Mouse (Mus musculus) liver, adult 2 months (tissue): ENCODE results near the gene Shank2. TPM values are rescaled to one million over a fixed set of nuclear protein-coding genes. Genes with fewer than 3 reads are reported as not detected.

Experiments used
- DNase-seq: peaks from one replicate; pipeline ENCODE4 v3.0.0-alpha.2; 2011; ENCODE audit warnings: low read depth, low spot score; ENCODE audit errors: extremely low read depth
- H3K27ac ChIP-seq: fragments of 200-500 bp; replicated peaks from 2 replicates; pipeline ENCODE4 v1.5.1; 2012; ENCODE audit warnings: low read depth, mild to moderate bottlenecking, control low read depth, inconsistent platforms, low read length; ENCODE audit not compliant: insufficient read depth
- H3K27me3 ChIP-seq: fragments of 200-500 bp; 2 replicates; pipeline ENCODE4 v1.6.1; 2012; ENCODE audit warnings: mild to moderate bottlenecking, moderate library complexity, low read length, inconsistent platforms; ENCODE audit not compliant: control insufficient read depth, insufficient read depth
- H3K36me3 ChIP-seq: fragments of 200-500 bp; 2 replicates; pipeline ENCODE4 v1.6.1; 2012; ENCODE audit warnings: low read length, inconsistent platforms; ENCODE audit not compliant: control insufficient read depth, insufficient read depth
- H3K4me1 ChIP-seq: fragments of 200-500 bp; 2 replicates; pipeline ENCODE4 v1.6.1; 2011; ENCODE audit warnings: low read length; ENCODE audit not compliant: control insufficient read depth, insufficient read depth
- H3K4me3 ChIP-seq: fragments of 200-500 bp; 2 replicates; pipeline ENCODE4 v1.5.1; 2011; ENCODE audit warnings: low read depth, mild to moderate bottlenecking, control low read depth, low read length, moderate library complexity; ENCODE audit not compliant: insufficient read depth
- H3K79me2 ChIP-seq: fragments of 200-500 bp; 2 replicates; pipeline ENCODE4 v1.6.1; 2012; ENCODE audit warnings: inconsistent platforms, mild to moderate bottlenecking, low read length, moderate library complexity; ENCODE audit not compliant: control insufficient read depth, insufficient read depth
- H3K9ac ChIP-seq: fragments of 200-500 bp; 2 replicates; pipeline ENCODE4 v1.6.1; 2012; ENCODE audit warnings: low read depth, mild to moderate bottlenecking, control low read depth, inconsistent platforms, low read length
- CTCF ChIP-seq: fragments of 200-500 bp; IDR thresholded peaks from 2 replicates; pipeline ENCODE4 v1.5.1; 2011; ENCODE audit warnings: low read depth, low read length, control low read depth
- POLR2A ChIP-seq: fragments of 200-500 bp; IDR thresholded peaks from 2 replicates; pipeline ENCODE4 v1.6.1; 2011; ENCODE audit warnings: low read length, control low read depth; ENCODE audit not compliant: insufficient read depth; ENCODE audit errors: extremely low read depth
- WGBS: fragments of 180-500 bp; shearing (Covaris S2); methylation state at CpG from one replicate; pipeline ENCODE4 v1.1.7; 2018; 5-methylcytosine and 5-hydroxymethylcytosine counted together
- polyA plus RNA-seq: library from polyadenylated mRNA; depleted of rRNA; stranded (reverse); fragments of >200 nt; gene quantifications from 2 replicates; pipeline ENCODE4 v1.2.3, GENCODE M21; 2012
- total RNA-seq: library from RNA; depleted of rRNA; stranded (reverse); fragments of >200 nt; gene quantifications from 2 replicates; pipeline ENCODE4 v1.2.3, GENCODE M21; 2014

Gene Shank2
- total and polyA plus RNA-seq, 2 experiments, result 4.1 to 6.6 TPM

- no peaks in the 10 kb centered on the region for H3K79me2 ChIP-seq
- no peak overlapping the region for H3K9ac ChIP-seq
- TF ChIP-seq POLR2A (no peak), CTCF (peak; percentile 76)
- H3K4me3 ChIP-seq, result no peak overlapping the region
- H3K27ac ChIP-seq, result no peak overlapping the region
- peak; percentile 26 for DNase-seq
- no peaks in the 10 kb centered on the region for H3K27me3 ChIP-seq
- H3K36me3 ChIP-seq, result peaks cover 3% of the 10 kb centered on the region; the same call in 1 of the 2 replicates
- no peaks in the 10 kb centered on the region for H3K4me1 ChIP-seq
- WGBS, result 52% methylated on average over 3 of the region's 3 CpGs
Observed at GRCm38 (mm10) chr7:144074718-144075117, 73.0 kb downstream of the Shank2 start.

- H3K36me3 ChIP-seq, result no peaks in the 10 kb centered on the region; the same call in 1 of the 2 replicates
- no peaks in the 10 kb centered on the region for H3K27me3 ChIP-seq
- no peak overlapping the region for H3K4me3 ChIP-seq
- no peaks in the 10 kb centered on the region for H3K79me2 ChIP-seq
- TF ChIP-seq CTCF, result peak; percentile 42
- TF ChIP-seq POLR2A, result no peak
- H3K4me1 ChIP-seq, result no peaks in the 10 kb centered on the region
- DNase-seq, result peak; percentile 31
- no peak overlapping the region for H3K9ac ChIP-seq
- no peak overlapping the region for H3K27ac ChIP-seq
- 92% methylated on average over 1 of the region's 1 CpGs for WGBS
Observed at GRCm38 (mm10) chr7:144078661-144079060, 76.9 kb downstream of the Shank2 start.

- Histone ChIP-seq H3K27ac (no peak overlapping the region), H3K27me3 (no peaks in the 10 kb centered on the region), H3K4me1 (no peaks in the 10 kb centered on the region), H3K4me3 (no peak overlapping the region), H3K9ac (no peak overlapping the region), H3K79me2 (no peaks in the 10 kb centered on the region), H3K36me3 (no peaks in the 10 kb centered on the region; the same call in 1 of the 2 replicates)
- 100% methylated on average over 1 of the region's 1 CpGs for WGBS
- no peak for TF ChIP-seq CTCF
- no peak for TF ChIP-seq POLR2A
- no peak for DNase-seq
Observed at GRCm38 (mm10) chr7:144079861-144080260, 78.1 kb downstream of the Shank2 start.

- H3K36me3 ChIP-seq, result no peaks in the 10 kb centered on the region; the same call in 1 of the 2 replicates
- H3K4me3 ChIP-seq, result no peak overlapping the region
- 89% methylated on average over 1 of the region's 1 CpGs for WGBS
- H3K9ac ChIP-seq, result no peak overlapping the region
- TF ChIP-seq POLR2A (no peak), CTCF (peak; percentile 51)
- no peak overlapping the region for H3K27ac ChIP-seq
- no peaks in the 10 kb centered on the region for H3K27me3 ChIP-seq
- no peaks in the 10 kb centered on the region for H3K79me2 ChIP-seq
- peak; percentile 12 for DNase-seq
- no peaks in the 10 kb centered on the region for H3K4me1 ChIP-seq
Observed at GRCm38 (mm10) chr7:144081448-144081847, 79.7 kb downstream of the Shank2 start.

- WGBS, result 90% methylated on average over 2 of the region's 2 CpGs
- H3K4me1 ChIP-seq, result no peaks in the 10 kb centered on the region
- no peak overlapping the region for H3K27ac ChIP-seq
- no peaks in the 10 kb centered on the region; the same call in 1 of the 2 replicates for H3K36me3 ChIP-seq
- no peak overlapping the region for H3K4me3 ChIP-seq
- H3K27me3 ChIP-seq, result no peaks in the 10 kb centered on the region
- no peak overlapping the region for H3K9ac ChIP-seq
- H3K79me2 ChIP-seq, result no peaks in the 10 kb centered on the region
- no peak for TF ChIP-seq POLR2A
- no peak for TF ChIP-seq CTCF
- DNase-seq, result no peak
Observed at GRCm38 (mm10) chr7:144081963-144082362, 80.2 kb downstream of the Shank2 start.

- no peaks in the 10 kb centered on the region for H3K4me1 ChIP-seq
- TF ChIP-seq CTCF, result no peak
- TF ChIP-seq POLR2A, result no peak
- no peaks in the 10 kb centered on the region for H3K79me2 ChIP-seq
- no peaks in the 10 kb centered on the region for H3K27me3 ChIP-seq
- 0 out of 2 replicates have a peak, but pooled peaks cover 3% of the 10 kb centered on the region for H3K36me3 ChIP-seq
- no peak for DNase-seq
- H3K4me3 ChIP-seq, result no peak overlapping the region
- H3K9ac ChIP-seq, result no peak overlapping the region
- H3K27ac ChIP-seq, result no peak overlapping the region
- WGBS, result 56% methylated on average over 2 of the region's 2 CpGs
Observed at GRCm38 (mm10) chr7:144087277-144087676, 85.5 kb downstream of the Shank2 start.
